Mouse (Mus musculus) liver, embryonic 13.5 days (tissue): ENCODE results near the gene Faah. TPM values are rescaled to one million over a fixed set of nuclear protein-coding genes. Genes with fewer than 3 reads are reported as not detected.

Source experiments
- ATAC-seq: fragments of 200-750 bp; cut with Nextera tagmentation; 2 replicates; pipeline ENCODE4 v1.8.0; 2017; ENCODE audit warnings: low read depth, mild to moderate bottlenecking, moderate number of reproducible peaks, moderate library complexity
- DNase-seq: peaks from one replicate; pipeline ENCODE4 v3.0.0; 2022
- H3K27ac ChIP-seq: fragments of 300-500 bp; sonication (generic); 2 replicates; pipeline ENCODE4 v1.5.1; 2015; ENCODE audit warnings: moderate library complexity, mild to moderate bottlenecking, inconsistent platforms
- H3K27me3 ChIP-seq: fragments of 300-500 bp; sonication (generic); 2 replicates; pipeline ENCODE4 v1.6.1; 2015; ENCODE audit warnings: mild to moderate bottlenecking, inconsistent platforms
- H3K36me3 ChIP-seq: fragments of 300-500 bp; sonication (generic); 2 replicates; pipeline ENCODE4 v1.6.1; 2015; ENCODE audit warnings: mild to moderate bottlenecking, inconsistent platforms
- H3K4me1 ChIP-seq: fragments of 300-500 bp; sonication (generic); replicated peaks from 2 replicates; pipeline ENCODE4 v1.6.1; 2015; ENCODE audit warnings: inconsistent platforms
- H3K4me2 ChIP-seq: fragments of 300-500 bp; sonication (generic); 2 replicates; pipeline ENCODE4 v1.6.1; 2015; ENCODE audit warnings: inconsistent platforms, mild to moderate bottlenecking, moderate library complexity
- H3K4me3 ChIP-seq: fragments of 300-500 bp; sonication (generic); replicated peaks from 2 replicates; pipeline ENCODE4 v1.5.1; 2015; ENCODE audit warnings: mild to moderate bottlenecking, inconsistent platforms
- H3K9ac ChIP-seq: fragments of 300-500 bp; sonication (generic); 2 replicates; pipeline ENCODE4 v1.6.1; 2015; ENCODE audit warnings: mild to moderate bottlenecking, inconsistent platforms
- H3K9me3 ChIP-seq: fragments of 300-500 bp; sonication (generic); replicated peaks from 2 replicates; pipeline ENCODE4 v1.6.1; 2016; ENCODE audit warnings: inconsistent platforms
- WGBS: fragments of 180-500 bp; shearing (Covaris S2); methylation state at CpG from one replicate; pipeline ENCODE4 v1.1.7; 2015; ENCODE audit not compliant: insufficient replicate concordance; 5-methylcytosine and 5-hydroxymethylcytosine counted together
- polyA plus RNA-seq: library from polyadenylated mRNA; unstranded; fragments of >200 nt; fragmentation: Nextera tagmentation; extraction: Ambion mirVana; gene quantifications from 2 replicates; pipeline ENCODE4 v1.2.1, GENCODE M21; 2015

The Faah gene
- polyA plus RNA-seq, 1 experiment from 2014 or later, result 4.9 TPM

DNA sequence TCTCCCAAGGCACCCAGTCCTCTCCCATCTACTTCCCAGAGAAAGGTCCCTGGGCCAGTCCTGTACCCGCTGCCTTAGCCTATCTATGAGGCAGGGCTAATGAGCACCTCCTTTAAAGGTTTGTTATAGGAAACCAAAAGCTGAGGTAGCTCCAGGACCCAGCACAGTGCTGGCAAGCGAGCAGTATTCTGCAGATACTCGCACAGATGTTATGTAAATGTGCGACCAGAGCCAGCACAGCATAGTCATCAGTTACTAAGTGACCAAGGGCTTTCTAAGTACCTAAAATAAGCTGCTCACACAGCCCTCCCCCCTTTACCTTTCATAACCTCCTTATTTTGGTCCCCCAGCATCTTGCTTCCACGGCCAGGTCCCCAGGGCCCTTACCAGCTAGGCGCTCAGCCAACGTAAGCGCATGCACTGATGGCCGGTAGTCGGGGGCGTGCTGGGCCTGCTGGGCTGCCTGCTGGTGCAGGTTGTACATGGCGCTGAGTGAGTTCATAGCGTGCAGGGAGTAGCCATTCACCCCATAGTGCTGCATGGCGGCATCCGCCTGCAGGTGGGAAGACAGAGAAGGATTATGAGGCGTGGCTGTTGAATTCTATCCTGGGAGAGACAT, 94.4 kb downstream of the Faah start:
- no peaks in the 10 kb centered on the region for H3K9me3 ChIP-seq
- no peak overlapping the region for H3K27ac ChIP-seq
- no peak overlapping the region for H3K9ac ChIP-seq
- no peak for ATAC-seq
- WGBS, result 63% methylated on average over 16 of the region's 16 CpGs
- no peak overlapping the region for H3K4me2 ChIP-seq
- H3K27me3 ChIP-seq, result peaks cover 49% of the 10 kb centered on the region
- no peaks in the 10 kb centered on the region for H3K36me3 ChIP-seq
- no peaks in the 10 kb centered on the region for H3K4me1 ChIP-seq
- DNase-seq, result no peak
- no peak overlapping the region for H3K4me3 ChIP-seq

- no peak overlapping the region for H3K27ac ChIP-seq
- no peaks in the 10 kb centered on the region for H3K36me3 ChIP-seq
- peaks cover 49% of the 10 kb centered on the region for H3K27me3 ChIP-seq
- 62% methylated on average over 5 of the region's 5 CpGs for WGBS
- no peak overlapping the region for H3K9ac ChIP-seq
- DNase-seq, result no peak
- no peak overlapping the region for H3K4me2 ChIP-seq
- no peak overlapping the region for H3K4me3 ChIP-seq
- ATAC-seq, result no peak
- no peaks in the 10 kb centered on the region for H3K9me3 ChIP-seq
- H3K4me1 ChIP-seq, result no peaks in the 10 kb centered on the region
Measured at GRCm38 (mm10) chr4:115922688-115923087, 95.0 kb downstream of the Faah start.

- Histone ChIP-seq H3K4me3 (no peak overlapping the region), H3K36me3 (no peaks in the 10 kb centered on the region), H3K9me3 (no peaks in the 10 kb centered on the region), H3K9ac (no peak overlapping the region), H3K4me1 (no peaks in the 10 kb centered on the region), H3K27ac (no peak overlapping the region), H3K27me3 (peaks cover 58% of the 10 kb centered on the region), H3K4me2 (no peak overlapping the region)
- DNase-seq (no peak), ATAC-seq (no peak)
- WGBS, result 71% methylated on average over 16 of the region's 16 CpGs
Measured at GRCm38 (mm10) chr4:115919911-115920310, 97.8 kb downstream of the Faah start.

Other genes starting within 250 kb of the Faah start
- gene Tex38, start 236.9 kb downstream of the Faah start, polyA plus RNA-seq, result not detected in 2 replicates
- gene Atpaf1, start 233.1 kb downstream of the Faah start, polyA plus RNA-seq, result 19.5 and 20.7 TPM in 2 replicates
- 6.7 TPM in 2 replicates for gene Mob3c, start 189.8 kb downstream of the Faah start, polyA plus RNA-seq
- gene Mknk1, start 178.7 kb downstream of the Faah start, polyA plus RNA-seq, result 32.1 and 40.2 TPM in 2 replicates
- gene Kncn, start 133.5 kb downstream of the Faah start, polyA plus RNA-seq, result not detected in 2 replicates
- gene 6430628N08Rik, start 127.3 kb downstream of the Faah start, polyA plus RNA-seq, result not detected in 2 replicates
- gene Dmbx1, start 78.0 kb downstream of the Faah start, polyA plus RNA-seq, result not detected in 2 replicates
- 9.4 and 11.2 TPM in 2 replicates for gene Nsun4, start 36.0 kb upstream of the Faah start, polyA plus RNA-seq
- gene Uqcrh, start 57.1 kb upstream of the Faah start, polyA plus RNA-seq, result 366 and 368 TPM in 2 replicates
- 28.5 and 32.5 TPM in 2 replicates for gene Lrrc41, start 57.3 kb upstream of the Faah start, polyA plus RNA-seq
- 33.8 and 39.0 TPM in 2 replicates for gene Rad54l, start 105.8 kb upstream of the Faah start, polyA plus RNA-seq
- gene Pomgnt1, start 105.9 kb upstream of the Faah start, polyA plus RNA-seq, result 13.3 and 14.4 TPM in 2 replicates
- 0.23 and 0.25 TPM in 2 replicates for gene Lurap1, start 133.4 kb upstream of the Faah start, polyA plus RNA-seq
- gene Tspan1, start 149.7 kb upstream of the Faah start, polyA plus RNA-seq, result 0.09 TPM in 1 of 2 replicates, not detected in the other
- gene 1700042G07Rik, start 155.4 kb upstream of the Faah start, polyA plus RNA-seq, result not detected in 2 replicates
- not detected in 2 replicates for gene Gm49337, start 155.5 kb upstream of the Faah start, polyA plus RNA-seq
- gene Pik3r3, start 203.7 kb upstream of the Faah start, polyA plus RNA-seq, result 1.1 and 1.2 TPM in 2 replicates